ENCODE assay signal across 10 mouse cellular contexts in genomic region chr2:146044926-146045890, GRCm38 (mm10).
DNase-seq lines count a peak whose midpoint lies in the region; ATAC-seq and TF ChIP-seq lines count a peak whose summit lies in the region.
"Had no signal": no experiment of that assay in that cellular context is flagged by ENCODE, and none has a peak within 500 bp of the region (broad histone marks: within the 10 kb centered on the region; RNA-seq: fewer than 3 reads in every experiment).

No protein-coding gene starts in this region.

- peak overlapping the region; percentile 35 for H3K9ac ChIP-seq in ES-E14 (ENCODE audit: insufficient read depth, low read depth, low read length, poor library complexity, severe bottlenecking)
- H3K9ac ChIP-seq in embryonic facial prominence, embryonic 14.5 days (ENCODE audit: low read depth, low read length) = no peak overlapping the region
- H3K9ac ChIP-seq in midbrain, embryonic 15.5 days = no peak overlapping the region
- H3K9ac ChIP-seq: liver, embryonic 14.5 days; stomach, embryonic 15.5 days had no signal

- in situ Hi-C loops in ES-E14 (cut with MboI; ENCODE audit: low sequenced_read_pairs in 2 of 2, unreplicated experiment in 2 of 2) = no loop called here

- H3K4me1 ChIP-seq in ES-E14 (ENCODE audit: control insufficient read depth in 2 of 2, insufficient read depth in 2 of 2, low read length in 2 of 2, poor library complexity in 1 of 2) = peaks cover 0 to 5% of the 10 kb centered on the region in 2 experiments; a peak in 1 of 4 replicates
- peaks cover 8% of the 10 kb centered on the region for H3K4me1 ChIP-seq in embryonic facial prominence, embryonic 14.5 days (ENCODE audit: control insufficient read depth, insufficient read depth, low read length)
- H3K4me1 ChIP-seq in midbrain, embryonic 15.5 days = peaks cover 24% of the 10 kb centered on the region
- H3K4me1 ChIP-seq: stomach, embryonic 15.5 days had no signal

- no peaks in the 10 kb centered on the region; the same call in 1 of the 2 replicates for H3K27me3 ChIP-seq in embryonic facial prominence, embryonic 14.5 days (replicated peaks; ENCODE audit: control insufficient read depth, insufficient read depth, low read length)
- no peaks in the 10 kb centered on the region for H3K27me3 ChIP-seq in midbrain, embryonic 15.5 days (replicated peaks)
- H3K27me3 ChIP-seq: stomach, embryonic 15.5 days had no signal

- peak; percentile 13 for DNase-seq in adrenal gland, postnatal 10 days
- no peak for DNase-seq in adrenal gland, postnatal 4 days (ENCODE audit: low spot score in 2 of 2)
- no peak for DNase-seq in ES-E14 (ENCODE audit: low read depth, low spot score)
- DNase-seq in embryonic facial prominence, embryonic 14.5 days (ENCODE audit: low spot score) = peak; percentile 50
- peak; percentile 30 to 33 for DNase-seq in kidney, postnatal 4 days
- no peak for DNase-seq in spleen, postnatal 10 days (ENCODE audit: low spot score in 2 of 2)

- no peak overlapping the region for H3K27ac ChIP-seq in ES-E14 (ENCODE audit: insufficient read depth, low read depth, low read length, poor library complexity, severe bottlenecking)
- H3K27ac ChIP-seq in embryonic facial prominence, embryonic 14.5 days (replicated peaks; ENCODE audit: low read depth, low read length) = no peak overlapping the region
- no peak overlapping the region for H3K27ac ChIP-seq in midbrain, embryonic 15.5 days
- H3K27ac ChIP-seq: liver, embryonic 14.5 days; stomach, embryonic 15.5 days had no signal

- peak; percentile 81; the same call in 1 of the 2 replicates for ATAC-seq in embryonic facial prominence, embryonic 14.5 days (ENCODE audit: low read depth)
- ATAC-seq in midbrain, embryonic 15.5 days (replicated peaks) = peak; percentile 65; the same call in 1 of the 2 replicates
- ATAC-seq in erythroid progenitor cell, adult 5-6 weeks (replicated peaks; ENCODE audit: low FRiP score, poor library complexity, severe bottlenecking) = no peak

- 30% methylated on average over 24 of the region's 24 CpGs for WGBS in embryonic facial prominence, embryonic 14.5 days
- WGBS in midbrain, embryonic 15.5 days = 38% methylated on average over 24 of the region's 24 CpGs

- H3K4me3 ChIP-seq in ES-E14 (ENCODE audit: insufficient read depth in 1 of 2, low read depth in 1 of 2, low read length in 2 of 2, poor library complexity in 1 of 2, severe bottlenecking in 1 of 2) = peak overlapping the region; percentile 9 to 46; a peak in 2 of 4 replicates
- H3K4me3 ChIP-seq in embryonic facial prominence, embryonic 14.5 days (ENCODE audit: low read depth, low read length) = no peak overlapping the region
- H3K4me3 ChIP-seq in midbrain, embryonic 15.5 days = no peak overlapping the region
- H3K4me3 ChIP-seq: stomach, embryonic 15.5 days had no signal

- no peaks in the 10 kb centered on the region for H3K9me3 ChIP-seq in ES-E14 (ENCODE audit: control insufficient read depth, insufficient read depth, low read depth, low read length)
- H3K9me3 ChIP-seq in embryonic facial prominence, embryonic 14.5 days (ENCODE audit: control insufficient read depth, low read length) = no peaks in the 10 kb centered on the region
- H3K9me3 ChIP-seq in midbrain, embryonic 15.5 days = no peaks in the 10 kb centered on the region
- H3K9me3 ChIP-seq: stomach, embryonic 15.5 days had no signal

- H3K36me3 ChIP-seq in ES-E14 (ENCODE audit: control insufficient read depth, insufficient read depth, low read length, poor library complexity, severe bottlenecking) = no peaks in the 10 kb centered on the region
- H3K36me3 ChIP-seq in embryonic facial prominence, embryonic 14.5 days (ENCODE audit: control insufficient read depth, insufficient read depth, low read length) = no peaks in the 10 kb centered on the region
- H3K36me3 ChIP-seq in midbrain, embryonic 15.5 days (replicated peaks) = no peaks in the 10 kb centered on the region
- H3K36me3 ChIP-seq: stomach, embryonic 15.5 days had no signal

- H3K4me2 ChIP-seq in embryonic facial prominence, embryonic 14.5 days (ENCODE audit: low read depth, low read length) = peak overlapping the region; percentile 42
- peak overlapping the region; percentile 28 for H3K4me2 ChIP-seq in midbrain, embryonic 15.5 days
- H3K4me2 ChIP-seq: stomach, embryonic 15.5 days had no signal

TF ChIP-seq in ES-E14, 5 proteins besides CTCF, POLR2A, EP300 and RAD21:
- TF ChIP-seq HCFC1 (IDR thresholded peaks at IDR 0.05; ENCODE audit: borderline replicate concordance, insufficient read depth, low read length) (no peak), ZC3H11A (IDR thresholded peaks at IDR 0.05; ENCODE audit: borderline replicate concordance, low read depth, low read length) (no peak), ZNF384 (IDR thresholded peaks at IDR 0.05; ENCODE audit: low read depth, low read length) (no peak), MAFK (IDR thresholded peaks at IDR 0.05; ENCODE audit: insufficient read depth, low read depth, low read length) (no peak), CHD2 (IDR thresholded peaks at IDR 0.05; ENCODE audit: low read depth, low read length) (no peak)

Comparison
In these comparisons a context has a peak if more than half of its experiments do, and no peak if none do; other contexts are left out.
1. DNase-seq: peak in adrenal gland, postnatal 10 days (single experiment), embryonic facial prominence, embryonic 14.5 days (single experiment) and kidney, postnatal 4 days (2 of 2); none in adrenal gland, postnatal 4 days (0 of 2), ES-E14 (single experiment) and spleen, postnatal 10 days (0 of 2).
2. H3K4me3 ChIP-seq: peak in ES-E14 (2 of 2); none in embryonic facial prominence, embryonic 14.5 days (single experiment) and midbrain, embryonic 15.5 days (single experiment).